Mouse (Mus musculus) forebrain, embryonic 14.5 days (tissue): ENCODE results near the gene Atp6v0a4. TPM values are rescaled to one million over a fixed set of nuclear protein-coding genes. Genes with fewer than 3 reads are reported as not detected.

Experiments used
- ATAC-seq: fragments of 200-750 bp; cut with Nextera tagmentation; 2 replicates; pipeline ENCODE4 v1.8.0; 2017; ENCODE audit warnings: mild to moderate bottlenecking, moderate library complexity
- DNase-seq: peaks from one replicate; pipeline ENCODE4 v3.0.0-alpha.2; 2015; ENCODE audit warnings: low spot score
- H3K27ac ChIP-seq: fragments of 300-500 bp; sonication (generic); 2 replicates; pipeline ENCODE4 v1.5.1; 2014; ENCODE audit warnings: low read depth, mild to moderate bottlenecking, control low read depth, low read length, moderate library complexity
- H3K27me3 ChIP-seq: fragments of 300-500 bp; sonication (generic); replicated peaks from 2 replicates; pipeline ENCODE4 v1.6.1; 2014; ENCODE audit warnings: low read length, control low read depth, mixed read lengths; ENCODE audit not compliant: control insufficient read depth, insufficient read depth
- H3K36me3 ChIP-seq: fragments of 300-500 bp; sonication (generic); 2 replicates; pipeline ENCODE4 v1.6.1; 2014; ENCODE audit warnings: low read length, control low read depth; ENCODE audit not compliant: control insufficient read depth, insufficient read depth
- H3K4me1 ChIP-seq: fragments of 300-500 bp; sonication (generic); 2 replicates; pipeline ENCODE4 v1.6.1; 2014; ENCODE audit warnings: antibody characterized with exemption, low read length, control low read depth; ENCODE audit not compliant: control insufficient read depth, insufficient read depth
- H3K4me2 ChIP-seq: fragments of 300-500 bp; sonication (generic); 2 replicates; pipeline ENCODE4 v1.6.1; 2014; ENCODE audit warnings: mild to moderate bottlenecking, control low read depth, low read length
- H3K4me3 ChIP-seq: fragments of 300-500 bp; sonication (generic); 2 replicates; pipeline ENCODE4 v1.5.1; 2014; ENCODE audit warnings: low read depth, low read length, control low read depth
- H3K9ac ChIP-seq: fragments of 300-500 bp; sonication (generic); 2 replicates; pipeline ENCODE4 v1.6.1; 2014; ENCODE audit warnings: mild to moderate bottlenecking, low read length, control low read depth, moderate library complexity
- H3K9me3 ChIP-seq: fragments of 300-500 bp; sonication (generic); replicated peaks from 2 replicates; pipeline ENCODE4 v1.6.1; 2016; ENCODE audit warnings: low read length, control low read depth, mixed read lengths; ENCODE audit not compliant: control insufficient read depth
- WGBS: fragments of 180-500 bp; shearing (Covaris S2); extraction: QIAGEN DNeasy Blood & Tissue Kit; methylation state at CpG from one replicate; pipeline ENCODE4 v1.1.7; 2014; 5-methylcytosine and 5-hydroxymethylcytosine counted together
- polyA plus RNA-seq: library from polyadenylated mRNA; unstranded; fragments of >200 nt; fragmentation: Nextera tagmentation; extraction: Ambion mirVana; gene quantifications from 2 replicates; pipeline ENCODE4 v1.2.1, GENCODE M21; 2014

Atp6v0a4 gene
- polyA plus RNA-seq, 1 experiment from 2014 or later = not detected

GRCm38 (mm10) chr6:38152305-38152704, 27.9 kb upstream of the Atp6v0a4 start:
- Histone ChIP-seq H3K9me3 (no peaks in the 10 kb centered on the region), H3K4me3 (no peak overlapping the region), H3K27ac (no peak overlapping the region), H3K4me2 (no peak overlapping the region), H3K27me3 (no peaks in the 10 kb centered on the region), H3K36me3 (peaks cover 63% of the 10 kb centered on the region), H3K9ac (no peak overlapping the region), H3K4me1 (no peaks in the 10 kb centered on the region)
- WGBS = 84% methylated on average over 11 of the region's 11 CpGs
- ATAC-seq = no peak
- no peak for DNase-seq

DNA sequence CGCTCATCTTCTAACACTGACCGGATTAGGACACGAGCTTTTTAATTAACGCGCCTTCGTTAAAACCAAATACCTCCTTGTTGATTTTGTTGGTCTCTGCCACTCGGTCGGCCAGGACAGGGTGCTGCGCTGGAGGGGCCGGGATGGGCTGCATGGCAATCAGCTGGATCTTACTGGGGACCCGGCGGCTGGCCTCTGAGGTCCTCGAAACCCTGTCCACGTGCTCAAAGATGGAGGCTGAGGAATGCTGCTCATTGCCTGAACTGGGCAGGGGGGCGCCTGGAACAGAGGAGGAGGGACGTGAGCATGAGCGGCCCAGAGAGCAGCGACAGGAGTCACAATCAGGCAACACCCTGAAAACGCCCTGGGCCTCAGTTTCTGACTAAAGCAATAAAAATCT, 25.1 kb upstream of the Atp6v0a4 start:
- H3K9ac ChIP-seq = no peak overlapping the region
- no peak for DNase-seq
- no peaks in the 10 kb centered on the region for H3K4me1 ChIP-seq
- ATAC-seq = no peak
- H3K4me3 ChIP-seq = no peak overlapping the region
- H3K27ac ChIP-seq = no peak overlapping the region
- no peak overlapping the region for H3K4me2 ChIP-seq
- H3K27me3 ChIP-seq = no peaks in the 10 kb centered on the region
- H3K36me3 ChIP-seq = peaks cover 66% of the 10 kb centered on the region
- WGBS = 71% methylated on average over 19 of the region's 19 CpGs
- H3K9me3 ChIP-seq = no peaks in the 10 kb centered on the region

DNA sequence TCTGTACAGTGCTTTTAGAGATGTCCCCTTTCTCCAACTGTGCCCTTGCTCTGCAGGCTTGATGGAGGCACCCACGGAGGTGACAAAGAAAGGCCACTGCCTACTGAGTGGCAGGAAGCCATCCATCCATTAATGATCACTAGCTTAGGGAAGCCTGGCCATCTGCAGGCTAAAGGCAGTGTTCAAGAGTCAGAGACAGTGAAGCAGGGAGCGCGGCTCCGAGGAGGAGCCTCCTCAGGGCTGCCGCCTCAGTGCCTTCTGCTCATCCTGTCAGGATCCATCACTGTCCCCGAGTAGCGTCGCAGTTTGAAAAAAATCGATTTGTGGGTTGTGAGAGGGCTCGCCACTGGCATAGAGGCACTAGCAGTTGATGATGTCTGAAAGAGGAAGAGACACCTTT, 24.2 kb upstream of the Atp6v0a4 start:
- WGBS = 88% methylated on average over 10 of the region's 10 CpGs
- Histone ChIP-seq H3K4me1 (no peaks in the 10 kb centered on the region), H3K4me3 (no peak overlapping the region), H3K9me3 (no peaks in the 10 kb centered on the region), H3K36me3 (peaks cover 69% of the 10 kb centered on the region), H3K4me2 (no peak overlapping the region), H3K27ac (no peak overlapping the region), H3K9ac (no peak overlapping the region), H3K27me3 (no peaks in the 10 kb centered on the region)
- no peak for DNase-seq
- ATAC-seq = no peak

DNA sequence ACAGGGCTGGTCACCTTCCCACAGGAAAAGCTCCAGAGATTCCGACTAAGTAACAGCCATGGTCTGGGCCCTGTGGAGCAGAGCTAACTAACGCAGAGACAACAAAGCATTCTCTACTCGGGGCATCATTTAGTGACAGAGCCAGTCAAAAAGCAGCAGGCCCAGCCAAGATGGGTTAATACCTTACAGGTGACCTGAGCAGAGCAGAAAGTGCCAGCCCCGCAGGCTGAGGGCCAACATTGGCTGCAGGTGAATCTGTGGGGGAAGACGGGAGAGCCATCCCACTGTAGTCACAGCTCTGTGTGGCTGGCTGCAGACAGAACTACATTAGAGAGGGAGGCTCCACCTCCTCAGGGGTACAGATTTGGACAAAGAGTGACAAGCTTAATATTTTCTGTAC, 22.9 kb upstream of the Atp6v0a4 start:
- WGBS = 84% methylated on average over 5 of the region's 5 CpGs
- ATAC-seq (no peak), DNase-seq (no peak)
- Histone ChIP-seq H3K4me1 (no peaks in the 10 kb centered on the region), H3K36me3 (peaks cover 68% of the 10 kb centered on the region), H3K9me3 (no peaks in the 10 kb centered on the region), H3K4me2 (no peak overlapping the region), H3K27ac (no peak overlapping the region), H3K27me3 (no peaks in the 10 kb centered on the region), H3K4me3 (no peak overlapping the region), H3K9ac (no peak overlapping the region)

- no peak overlapping the region for H3K27ac ChIP-seq
- no peak overlapping the region for H3K9ac ChIP-seq
- WGBS = 64% methylated on average over 8 of the region's 8 CpGs
- ATAC-seq (no peak), DNase-seq (no peak)
- H3K4me2 ChIP-seq = no peak overlapping the region
- H3K9me3 ChIP-seq = no peaks in the 10 kb centered on the region
- H3K27me3 ChIP-seq = no peaks in the 10 kb centered on the region
- no peaks in the 10 kb centered on the region for H3K4me1 ChIP-seq
- H3K4me3 ChIP-seq = no peak overlapping the region
- H3K36me3 ChIP-seq = peaks cover 69% of the 10 kb centered on the region
Measured at GRCm38 (mm10) chr6:38145463-38146065, 21.2 kb upstream of the Atp6v0a4 start.

GRCm38 (mm10) chr6:38144161-38144998, 20.0 kb upstream of the Atp6v0a4 start:
- no peak overlapping the region for H3K27ac ChIP-seq
- WGBS = 72% methylated on average over 9 of the region's 9 CpGs
- H3K4me1 ChIP-seq = no peaks in the 10 kb centered on the region
- H3K9me3 ChIP-seq = no peaks in the 10 kb centered on the region
- H3K9ac ChIP-seq = no peak overlapping the region
- H3K4me2 ChIP-seq = no peak overlapping the region
- no peak overlapping the region for H3K4me3 ChIP-seq
- peak; percentile 11 for DNase-seq
- H3K36me3 ChIP-seq = peaks cover 69% of the 10 kb centered on the region
- H3K27me3 ChIP-seq = no peaks in the 10 kb centered on the region
- ATAC-seq = no peak

GRCm38 (mm10) chr6:38140402-38140801, 16.0 kb upstream of the Atp6v0a4 start:
- H3K27me3 ChIP-seq = no peaks in the 10 kb centered on the region
- no peak overlapping the region for H3K9ac ChIP-seq
- H3K36me3 ChIP-seq = peaks cover 57% of the 10 kb centered on the region
- no peak for ATAC-seq
- H3K4me3 ChIP-seq = no peak overlapping the region
- no peaks in the 10 kb centered on the region for H3K9me3 ChIP-seq
- whole genome bisulfite sequencing = 93% methylated on average over 9 of the region's 9 CpGs
- no peak overlapping the region for H3K27ac ChIP-seq
- no peaks in the 10 kb centered on the region for H3K4me1 ChIP-seq
- no peak overlapping the region for H3K4me2 ChIP-seq
- DNase-seq = no peak

- no peak overlapping the region for H3K27ac ChIP-seq
- WGBS = 89% methylated on average over 3 of the region's 3 CpGs
- no peaks in the 10 kb centered on the region for H3K9me3 ChIP-seq
- ATAC-seq (no peak), DNase-seq (no peak)
- H3K27me3 ChIP-seq = no peaks in the 10 kb centered on the region
- H3K4me2 ChIP-seq = no peak overlapping the region
- H3K4me1 ChIP-seq = no peaks in the 10 kb centered on the region
- H3K4me3 ChIP-seq = no peak overlapping the region
- H3K9ac ChIP-seq = no peak overlapping the region
- peaks cover 59% of the 10 kb centered on the region for H3K36me3 ChIP-seq
Measured at GRCm38 (mm10) chr6:38139086-38139485, 14.7 kb upstream of the Atp6v0a4 start.
